25 mouse cellular contexts compared by ENCODE assay signal in genomic region chr4:83301713-83302112, GRCm38 (mm10).
"Had no signal": no experiment of that assay in that cellular context is flagged by ENCODE, and none has a peak within 500 bp of the region (broad histone marks: within the 10 kb centered on the region; RNA-seq: fewer than 3 reads in every experiment).

No protein-coding gene starts in this region.

- H3K4me2 ChIP-seq: heart, embryonic 12.5 days; hindbrain, embryonic 12.5 days; hindbrain, embryonic 15.5 days; kidney, embryonic 15.5 days; limb, embryonic 13.5 days; limb, embryonic 15.5 days; liver, embryonic 12.5 days had no signal

- H3K27me3 ChIP-seq: heart, embryonic 12.5 days; hindbrain, embryonic 12.5 days; hindbrain, embryonic 15.5 days; kidney, embryonic 15.5 days; limb, embryonic 13.5 days; limb, embryonic 15.5 days; liver, embryonic 12.5 days had no signal

- DNase-seq: gastrocnemius, postnatal 14 days; gastrocnemius, postnatal 36 days; heart, adult 18-20 months; heart, postnatal 10 days; heart, postnatal 4 days; kidney, adult 11 months; kidney, adult 2 months; kidney, adult 9 months; kidney, postnatal 14 days; kidney, postnatal 36 days; layer of hippocampus, postnatal 36 days; left cerebral cortex, postnatal 4 days had no signal

- H3K27ac ChIP-seq: heart, embryonic 10.5 days; hindbrain, embryonic 10.5 days; hindbrain, embryonic 12.5 days; hindbrain, embryonic 15.5 days; hindbrain, postnatal 0 days; kidney, embryonic 15.5 days; kidney, postnatal 0 days; limb, embryonic 13.5 days; limb, embryonic 15.5 days; liver, embryonic 12.5 days; liver, embryonic 14.5 days had no signal

- H3K36me3 ChIP-seq: heart, embryonic 10.5 days; heart, embryonic 12.5 days; hindbrain, embryonic 10.5 days; hindbrain, embryonic 12.5 days; hindbrain, embryonic 15.5 days; kidney, embryonic 15.5 days; limb, embryonic 13.5 days; limb, embryonic 15.5 days; liver, embryonic 12.5 days had no signal

- ATAC-seq: hindbrain, postnatal 0 days; intestine, embryonic 16.5 days; liver, embryonic 12.5 days had no signal

- H3K4me3 ChIP-seq: heart, embryonic 10.5 days; heart, embryonic 12.5 days; hindbrain, embryonic 10.5 days; hindbrain, embryonic 12.5 days; hindbrain, embryonic 15.5 days; kidney, embryonic 15.5 days; limb, embryonic 13.5 days; limb, embryonic 15.5 days; liver, embryonic 12.5 days had no signal
